Mouse (Mus musculus) neural tube, embryonic 15.5 days (tissue): Measurements from ENCODE around the gene Primpol. TPM values are rescaled to one million over a fixed set of nuclear protein-coding genes. Genes with fewer than 3 reads are reported as not detected.

ENCODE experiments used
- ATAC-seq: fragments of 200-750 bp; cut with Nextera tagmentation; 2 replicates; pipeline ENCODE4 v1.8.0; 2017; ENCODE audit warnings: mild to moderate bottlenecking, moderate TSS enrichment, moderate library complexity; ENCODE audit not compliant: low FRiP score
- H3K27ac ChIP-seq: fragments of 300-500 bp; sonication (generic); replicated peaks from 2 replicates; pipeline ENCODE4 v1.5.1; 2015; ENCODE audit warnings: mild to moderate bottlenecking, inconsistent platforms
- H3K27me3 ChIP-seq: fragments of 300-500 bp; sonication (generic); replicated peaks from 2 replicates; pipeline ENCODE4 v1.6.1; 2015; ENCODE audit warnings: inconsistent platforms
- H3K36me3 ChIP-seq: fragments of 300-500 bp; sonication (generic); 2 replicates; pipeline ENCODE4 v1.6.1; 2015; ENCODE audit warnings: inconsistent platforms
- H3K4me1 ChIP-seq: fragments of 300-500 bp; sonication (generic); 2 replicates; pipeline ENCODE4 v1.6.1; 2015; ENCODE audit warnings: inconsistent platforms
- H3K4me2 ChIP-seq: fragments of 300-500 bp; sonication (generic); 2 replicates; pipeline ENCODE4 v1.6.1; 2015; ENCODE audit warnings: inconsistent platforms, mild to moderate bottlenecking, moderate library complexity
- H3K4me3 ChIP-seq: fragments of 300-500 bp; sonication (generic); replicated peaks from 2 replicates; pipeline ENCODE4 v1.5.1; 2015; ENCODE audit warnings: mild to moderate bottlenecking, inconsistent platforms
- H3K9ac ChIP-seq: fragments of 300-500 bp; sonication (generic); replicated peaks from 2 replicates; pipeline ENCODE4 v1.6.1; 2015; ENCODE audit warnings: mild to moderate bottlenecking, inconsistent platforms
- H3K9me3 ChIP-seq: fragments of 300-500 bp; sonication (generic); replicated peaks from 2 replicates; pipeline ENCODE4 v1.6.1; 2016; ENCODE audit warnings: inconsistent platforms
- WGBS: fragments of 180-500 bp; shearing (Covaris S2); methylation state at CpG from one replicate; pipeline ENCODE4 v1.1.7; 2015; ENCODE audit warnings: mixed read lengths; 5-methylcytosine and 5-hydroxymethylcytosine counted together
- polyA plus RNA-seq: library from polyadenylated mRNA; unstranded; fragments of >200 nt; fragmentation: Nextera tagmentation; extraction: Ambion mirVana; gene quantifications from 2 replicates; pipeline ENCODE4 v1.2.1, GENCODE M21; 2015

Primpol gene
- polyA plus RNA-seq, 1 experiment from 2014 or later = 8.4 TPM

DNA sequence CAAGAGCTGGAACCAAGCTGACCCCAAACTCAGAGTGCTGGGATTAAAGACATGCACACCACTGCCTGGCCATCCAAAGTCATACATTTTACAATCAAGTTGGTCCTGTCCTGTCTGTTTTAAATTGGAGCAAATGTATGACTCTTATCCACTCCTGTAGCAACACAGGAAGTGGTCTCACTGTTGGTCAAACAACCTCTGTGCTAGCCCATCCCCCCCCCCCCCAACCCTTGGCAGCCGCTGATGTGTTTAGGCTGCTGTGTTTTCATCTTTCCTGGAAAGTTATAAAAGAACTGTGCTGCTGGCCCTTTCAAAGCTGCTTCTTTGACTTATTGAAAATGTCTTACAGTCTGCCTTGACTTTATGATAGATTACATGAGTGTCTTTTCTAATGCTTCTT lies 8.2 kb upstream of the Primpol start:
- H3K4me3 ChIP-seq = no peak overlapping the region
- WGBS = 67% methylated on average over 1 of the region's 1 CpGs
- no peak overlapping the region for H3K27ac ChIP-seq
- peaks cover 8% of the 10 kb centered on the region for H3K36me3 ChIP-seq
- no peak overlapping the region for H3K9ac ChIP-seq
- peaks cover 12% of the 10 kb centered on the region for H3K4me1 ChIP-seq
- ATAC-seq = no peak
- H3K27me3 ChIP-seq = no peaks in the 10 kb centered on the region
- H3K9me3 ChIP-seq = no peaks in the 10 kb centered on the region
- H3K4me2 ChIP-seq = no peak overlapping the region

GRCm38 (mm10) chr8:46622446-46623270 lies 5.6 kb upstream of the Primpol start:
- ATAC-seq = no peak
- Histone ChIP-seq H3K36me3 (no peaks in the 10 kb centered on the region), H3K9me3 (no peaks in the 10 kb centered on the region), H3K4me1 (peaks cover 24% of the 10 kb centered on the region), H3K4me2 (no peak overlapping the region), H3K27me3 (no peaks in the 10 kb centered on the region), H3K27ac (no peak overlapping the region), H3K9ac (no peak overlapping the region), H3K4me3 (no peak overlapping the region)
- WGBS = 65% methylated on average over 9 of the region's 9 CpGs

GRCm38 (mm10) chr8:46618639-46619320 lies 1.8 kb upstream of the Primpol start:
- H3K9me3 ChIP-seq = no peaks in the 10 kb centered on the region
- peak overlapping the region; percentile 94; the same call in 1 of the 2 replicates for H3K27ac ChIP-seq
- H3K9ac ChIP-seq = peak overlapping the region; percentile 90
- H3K4me1 ChIP-seq = peaks cover 35% of the 10 kb centered on the region
- H3K4me3 ChIP-seq = peak overlapping the region; percentile 79
- H3K36me3 ChIP-seq = no peaks in the 10 kb centered on the region
- no peaks in the 10 kb centered on the region for H3K27me3 ChIP-seq
- ATAC-seq = no peak
- H3K4me2 ChIP-seq = peak overlapping the region; percentile 86
- WGBS = 2% methylated on average over 10 of the region's 10 CpGs

DNA sequence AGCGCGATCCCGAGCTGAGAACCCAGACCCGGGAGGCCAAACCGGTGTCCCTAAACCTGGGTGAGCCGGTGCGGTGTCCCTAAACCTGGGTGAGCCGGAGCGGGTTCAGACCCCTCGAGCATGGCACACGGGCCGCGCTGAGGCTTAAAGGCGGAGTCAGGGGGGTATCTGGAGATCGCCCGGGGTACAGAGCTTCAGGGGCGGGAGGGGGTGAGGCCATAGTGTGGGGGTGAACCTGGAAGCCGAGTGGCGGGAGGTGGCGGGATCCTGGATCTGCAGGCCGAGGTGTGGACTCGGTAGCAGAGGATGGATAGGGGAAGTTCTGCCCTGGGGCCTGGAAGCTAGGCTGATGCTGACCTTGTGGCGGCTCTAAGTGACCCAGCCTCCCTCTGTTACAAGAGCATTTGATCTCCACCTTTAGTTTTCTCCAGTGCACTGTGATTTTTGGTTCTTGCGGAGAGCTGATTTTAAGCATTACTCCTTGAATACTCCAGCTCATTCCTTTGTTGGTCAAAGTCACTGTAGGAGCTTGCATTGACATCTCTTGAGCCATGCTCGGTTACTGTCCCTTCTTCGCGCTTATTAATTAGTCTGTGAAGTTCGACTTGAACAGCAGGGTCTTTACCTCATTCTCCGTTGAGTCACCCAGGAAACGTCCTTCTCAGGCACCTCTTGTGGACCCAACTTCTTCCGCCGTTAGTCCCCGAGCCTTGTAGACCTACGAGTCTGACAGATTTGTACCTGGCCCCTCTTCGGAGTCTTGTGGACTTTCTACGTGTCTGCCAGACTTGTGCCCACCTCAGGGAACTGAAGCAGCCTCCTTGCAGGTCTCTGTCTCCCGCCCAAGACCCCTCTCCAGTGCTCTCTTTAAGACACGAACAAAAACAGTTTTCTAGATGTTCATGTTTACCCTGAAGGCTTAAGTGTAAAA lies 943 bp upstream of the Primpol start:
- no peak; the same call in 1 of the 2 replicates for ATAC-seq
- Histone ChIP-seq H3K4me1 (peaks cover 35% of the 10 kb centered on the region), H3K27me3 (no peaks in the 10 kb centered on the region), H3K4me3 (peak overlapping the region; percentile 79), H3K9ac (peak overlapping the region; percentile 90), H3K27ac (peak overlapping the region; percentile 94), H3K36me3 (no peaks in the 10 kb centered on the region), H3K9me3 (no peaks in the 10 kb centered on the region), H3K4me2 (peak overlapping the region; percentile 86)
- under 1% methylated on average over 38 of the region's 38 CpGs for WGBS

GRCm38 (mm10) chr8:46615936-46616335 lies 1.1 kb downstream of the Primpol start:
- 91% methylated on average over 8 of the region's 8 CpGs for WGBS
- Histone ChIP-seq H3K4me1 (peaks cover 26% of the 10 kb centered on the region), H3K36me3 (no peaks in the 10 kb centered on the region), H3K9ac (no peak overlapping the region), H3K4me2 (peak overlapping the region; percentile 86), H3K27ac (no peak overlapping the region), H3K27me3 (no peaks in the 10 kb centered on the region), H3K9me3 (no peaks in the 10 kb centered on the region), H3K4me3 (no peak overlapping the region)
- ATAC-seq = no peak

- ATAC-seq = no peak
- H3K36me3 ChIP-seq = no peaks in the 10 kb centered on the region
- no peaks in the 10 kb centered on the region for H3K9me3 ChIP-seq
- 74% methylated on average over 4 of the region's 4 CpGs for WGBS
- H3K27me3 ChIP-seq = no peaks in the 10 kb centered on the region
- H3K4me1 ChIP-seq = peaks cover 11% of the 10 kb centered on the region
- H3K4me3 ChIP-seq = no peak overlapping the region
- no peak overlapping the region for H3K4me2 ChIP-seq
- no peak overlapping the region for H3K9ac ChIP-seq
- no peak overlapping the region for H3K27ac ChIP-seq
Observed at GRCm38 (mm10) chr8:46613377-46613776, 3.6 kb downstream of the Primpol start.

GRCm38 (mm10) chr8:46612913-46613312 lies 4.1 kb downstream of the Primpol start:
- Histone ChIP-seq H3K36me3 (no peaks in the 10 kb centered on the region), H3K4me3 (no peak overlapping the region), H3K27me3 (no peaks in the 10 kb centered on the region), H3K4me1 (peaks cover 11% of the 10 kb centered on the region), H3K4me2 (no peak overlapping the region), H3K9ac (no peak overlapping the region), H3K27ac (no peak overlapping the region), H3K9me3 (no peaks in the 10 kb centered on the region)
- no peak for ATAC-seq
- 86% methylated on average over 4 of the region's 4 CpGs for WGBS

- no peaks in the 10 kb centered on the region for H3K27me3 ChIP-seq
- no peak overlapping the region for H3K4me3 ChIP-seq
- H3K9me3 ChIP-seq = no peaks in the 10 kb centered on the region
- H3K36me3 ChIP-seq = no peaks in the 10 kb centered on the region
- WGBS = 92% methylated on average over 8 of the region's 8 CpGs
- H3K4me2 ChIP-seq = no peak overlapping the region
- peaks cover 9% of the 10 kb centered on the region for H3K4me1 ChIP-seq
- H3K27ac ChIP-seq = no peak overlapping the region
- no peak for ATAC-seq
- H3K9ac ChIP-seq = no peak overlapping the region
Observed at GRCm38 (mm10) chr8:46611557-46611956, 5.5 kb downstream of the Primpol start.

DNA sequence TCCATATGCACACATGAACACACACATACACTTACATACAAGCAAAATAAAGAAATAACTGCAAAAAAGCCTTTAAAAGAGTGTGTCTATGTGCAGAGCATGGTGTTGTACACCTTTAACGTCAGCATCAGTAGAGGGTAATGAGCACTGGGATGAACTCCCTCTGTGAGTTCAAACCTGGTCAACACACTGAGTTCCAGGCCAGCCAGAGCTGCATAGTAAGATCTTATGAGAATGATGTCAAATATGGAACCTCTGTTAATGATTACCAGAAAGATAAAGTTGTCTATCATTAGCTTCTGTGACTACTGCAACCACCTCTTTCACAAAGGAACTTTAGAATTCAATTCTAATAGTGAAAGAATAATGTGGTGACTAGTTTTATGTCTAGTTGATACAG lies 10.1 kb downstream of the Primpol start:
- Histone ChIP-seq H3K27ac (no peak overlapping the region), H3K4me2 (no peak overlapping the region), H3K27me3 (no peaks in the 10 kb centered on the region), H3K4me1 (no peaks in the 10 kb centered on the region), H3K4me3 (no peak overlapping the region), H3K36me3 (no peaks in the 10 kb centered on the region), H3K9ac (no peak overlapping the region), H3K9me3 (no peaks in the 10 kb centered on the region)
- ATAC-seq = no peak
- 76% methylated on average over 1 of the region's 1 CpGs for WGBS

DNA sequence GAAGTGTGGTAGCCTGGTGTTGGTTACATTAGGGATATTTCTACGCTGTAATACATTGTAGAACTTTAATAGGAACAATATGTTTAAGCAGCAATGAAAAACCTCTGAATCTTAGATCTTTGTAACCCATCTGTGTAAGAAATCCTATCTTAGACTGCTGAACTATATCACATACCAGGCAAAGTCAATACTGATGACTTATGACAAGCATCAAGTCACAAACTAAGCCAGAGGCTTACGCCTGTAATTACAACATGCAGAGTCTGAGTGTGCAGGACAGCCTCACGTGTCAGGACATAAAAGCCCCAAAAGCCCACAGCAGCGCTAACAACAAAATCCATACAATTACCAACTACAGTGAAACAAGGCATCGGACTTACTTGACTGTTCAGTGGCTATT lies 13.4 kb downstream of the Primpol start:
- no peak for ATAC-seq
- no peak overlapping the region for H3K27ac ChIP-seq
- WGBS = 90% methylated on average over 5 of the region's 5 CpGs

GRCm38 (mm10) chr8:46600959-46601707 lies 15.9 kb downstream of the Primpol start:
- Histone ChIP-seq H3K9ac (no peak overlapping the region), H3K9me3 (no peaks in the 10 kb centered on the region), H3K4me1 (no peaks in the 10 kb centered on the region), H3K27me3 (no peaks in the 10 kb centered on the region), H3K4me2 (no peak overlapping the region), H3K4me3 (no peak overlapping the region), H3K27ac (no peak overlapping the region), H3K36me3 (no peaks in the 10 kb centered on the region)
- ATAC-seq = no peak
- 67% methylated on average over 10 of the region's 10 CpGs for WGBS

More for the DNA sequence above, 13.4 kb downstream of the Primpol start:
- Histone ChIP-seq H3K9me3 (no peaks in the 10 kb centered on the region), H3K36me3 (no peaks in the 10 kb centered on the region), H3K27me3 (no peaks in the 10 kb centered on the region), H3K4me1 (no peaks in the 10 kb centered on the region), H3K4me2 (no peak overlapping the region), H3K9ac (no peak overlapping the region), H3K4me3 (no peak overlapping the region)
